Mouse (Mus musculus) liver (tissue): ENCODE measurements around the gene 2310002L09Rik.
"Not testable (repeated sequence)": the region's sequence is repeated elsewhere in the genome, so short reads cannot be mapped to it uniquely, and the experiment has no call there.

Source experiments
- DNase-seq: peaks from one replicate; pipeline ENCODE4 v3.0.0-alpha.2; 2020; ENCODE audit warnings: mixed read lengths

2310002L09Rik gene

DNA sequence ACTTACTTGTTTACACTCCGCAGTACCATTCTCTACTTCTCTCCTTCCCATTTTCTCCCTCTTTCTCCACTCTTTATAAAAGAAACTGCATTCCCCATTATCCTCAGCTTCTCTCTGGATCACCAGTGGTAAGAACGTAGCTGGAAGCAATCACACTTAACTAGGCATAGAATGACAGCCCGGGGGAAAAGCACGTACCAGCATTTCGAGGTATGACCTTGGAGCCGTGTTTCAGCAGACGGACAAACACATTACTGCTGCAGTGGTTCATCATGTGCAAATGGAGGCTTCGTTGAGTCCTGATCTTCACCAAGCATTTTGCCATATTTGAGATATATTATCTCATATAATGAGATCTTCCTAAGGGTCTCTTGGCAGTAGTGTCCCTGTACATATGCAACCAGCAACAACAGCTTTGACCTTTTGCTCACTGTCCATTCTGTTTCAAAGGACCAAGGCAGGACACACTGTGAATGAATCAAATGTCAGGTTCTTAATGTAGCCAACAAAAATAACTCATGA lies at the start of gene 2310002L09Rik:
TSS of gene 2310002L09Rik (minus strand) at position 472 of the 522 bp plus-strand sequence.
- DNase-seq, result no peak

DNA sequence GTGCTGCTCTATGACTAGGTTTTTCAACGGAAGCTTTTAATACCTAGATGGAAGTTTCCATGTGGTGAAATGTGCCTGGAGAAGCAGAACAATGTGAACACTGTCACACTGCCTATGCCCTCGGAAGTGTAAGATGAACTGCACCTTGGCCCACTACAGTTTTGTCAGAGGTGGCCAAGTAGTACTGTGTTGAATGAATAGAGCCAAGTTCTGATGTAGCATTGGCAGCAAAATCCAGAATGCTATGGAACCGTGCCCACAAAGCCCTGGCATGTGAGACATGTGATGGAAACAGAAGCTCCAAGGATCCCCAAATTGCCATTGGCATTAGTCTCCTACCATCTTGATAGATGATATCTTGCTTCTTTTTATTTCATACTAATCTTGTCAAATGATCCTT lies 29.8 kb upstream of the 2310002L09Rik start:
- no peak for DNase-seq

DNA sequence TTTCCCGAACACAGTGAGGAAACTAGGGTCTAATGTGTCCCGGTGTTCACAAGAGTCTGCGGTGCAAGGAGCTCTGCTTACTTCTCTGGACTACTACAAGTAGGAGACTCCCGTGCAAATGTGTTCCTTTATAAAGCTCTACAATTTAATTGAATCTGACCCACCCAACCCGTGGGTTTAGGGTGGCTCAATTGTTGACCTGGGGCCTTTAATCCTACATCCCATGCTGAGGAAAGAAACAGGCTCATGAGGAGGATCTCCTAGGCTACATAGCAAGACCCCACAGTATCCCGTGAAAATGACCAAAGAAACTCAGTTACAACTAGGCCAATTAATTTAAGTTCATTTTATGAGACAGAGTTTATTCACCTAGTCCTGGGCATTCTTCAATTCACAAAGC lies 30.0 kb downstream of the 2310002L09Rik start, which contains the start of gene Gm11756:
TSS of gene Gm11756 (minus strand) at position 101 of the 400 bp plus-strand sequence.
- DNase-seq, result not testable (repeated sequence)

DNA sequence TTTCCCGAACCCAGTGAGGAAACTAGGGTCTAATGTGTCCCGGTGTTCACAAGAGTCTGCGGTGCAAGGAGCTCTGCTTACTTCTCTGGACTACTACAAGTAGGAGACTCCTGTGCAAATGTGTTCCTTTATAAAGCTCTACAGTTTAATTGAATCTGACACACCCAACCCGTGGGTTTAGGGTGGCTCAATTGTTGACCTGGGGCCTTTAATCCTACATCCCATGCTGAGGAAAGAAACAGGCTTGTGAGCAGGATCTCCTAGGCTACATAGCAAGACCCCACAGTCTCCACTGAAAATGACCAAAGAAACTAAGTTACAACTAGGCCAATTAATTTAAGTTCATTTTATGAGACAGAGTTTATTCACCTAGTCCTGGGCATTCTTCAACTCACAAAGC lies 44.8 kb downstream of the 2310002L09Rik start, which contains the start of gene Gm13871:
TSS of gene Gm13871 (minus strand) at position 101 of the 400 bp plus-strand sequence.
- not testable (repeated sequence) for DNase-seq

DNA sequence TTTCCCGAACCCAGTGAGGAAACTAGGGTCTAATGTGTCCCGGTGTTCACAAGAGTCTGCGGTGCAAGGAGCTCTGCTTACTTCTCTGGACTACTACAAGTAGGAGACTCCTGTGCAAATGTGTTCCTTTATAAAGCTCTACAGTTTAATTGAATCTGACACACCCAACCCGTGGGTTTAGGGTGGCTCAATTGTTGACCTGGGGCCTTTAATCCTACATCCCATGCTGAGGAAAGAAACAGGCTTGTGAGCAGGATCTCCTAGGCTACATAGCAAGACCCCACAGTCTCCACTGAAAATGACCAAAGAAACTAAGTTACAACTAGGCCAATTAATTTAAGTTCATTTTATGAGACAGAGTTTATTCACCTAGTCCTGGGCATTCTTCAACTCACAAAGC lies 59.6 kb downstream of the 2310002L09Rik start, which contains the start of gene Gm11757:
TSS of gene Gm11757 (minus strand) at position 101 of the 400 bp plus-strand sequence.
- not testable (repeated sequence) for DNase-seq
